Mouse (Mus musculus) 3134 (cell line): Measurements from ENCODE around the gene Iffo1.
A peak's percentile ranks its signal among the peaks of the same experiment; 100 is the strongest.

Experiments used
- DNase-seq: peaks from one replicate; pipeline ENCODE4 v3.0.0-alpha.2; 2011; ENCODE audit warnings: low spot score; ENCODE audit not compliant: insufficient read length; ENCODE audit errors: extremely low read depth

Iffo1 gene

GRCm38 (mm10) chr6:125145001-125145400 lies at the start of gene Iffo1:
TSS of gene Iffo1 (plus strand) at chr6:125145241.
- no peak for DNase-seq

DNA sequence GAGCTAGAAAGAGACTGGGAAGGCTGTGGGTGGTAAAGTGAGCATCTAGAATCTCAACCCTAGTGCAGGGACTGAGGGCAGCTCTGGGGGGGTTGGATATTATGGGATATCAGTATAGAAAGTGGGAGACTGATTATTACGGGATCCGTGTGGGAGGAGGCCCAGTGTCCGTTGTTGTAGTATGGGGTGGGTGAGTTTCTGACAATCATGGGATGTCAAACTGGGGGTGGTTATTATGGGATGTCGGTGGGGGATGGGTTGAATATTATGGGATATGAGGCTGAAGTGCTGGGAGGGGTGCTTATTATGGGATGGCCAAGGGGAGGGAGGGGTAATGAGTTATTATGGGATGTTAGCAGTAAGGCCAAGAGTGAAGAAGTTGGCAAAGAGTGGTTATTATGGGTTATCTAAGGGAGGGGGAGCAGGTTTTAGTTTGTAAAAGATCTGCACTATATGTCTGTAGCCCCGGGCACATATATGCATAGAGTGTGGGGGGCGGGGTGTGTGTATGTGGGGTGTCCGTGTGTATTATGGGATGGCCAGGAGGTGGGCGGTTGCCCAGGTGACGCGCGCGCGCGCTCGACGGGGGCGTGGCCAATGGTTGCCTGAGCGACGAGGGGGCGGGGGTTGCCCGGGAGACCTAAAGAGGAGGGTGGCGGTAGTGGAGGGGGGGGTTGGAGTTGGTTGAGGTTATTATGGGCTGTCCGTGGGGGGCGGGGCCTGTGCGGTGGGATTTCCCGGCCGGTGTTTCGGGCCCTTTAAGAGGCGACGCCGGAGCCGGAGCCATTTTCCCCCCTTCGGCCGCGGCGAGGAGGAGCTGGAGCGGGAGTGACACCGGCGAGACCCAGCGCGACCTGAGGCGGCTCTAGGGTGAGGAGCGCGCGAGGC lies 49.4 kb upstream of the Iffo1 start, which contains the start of gene Chd4:
Gene Chd4, plus strand, starts transcription at position 591 of the 888 bp plus-strand sequence.
- peak; percentile 94 for DNase-seq

DNA sequence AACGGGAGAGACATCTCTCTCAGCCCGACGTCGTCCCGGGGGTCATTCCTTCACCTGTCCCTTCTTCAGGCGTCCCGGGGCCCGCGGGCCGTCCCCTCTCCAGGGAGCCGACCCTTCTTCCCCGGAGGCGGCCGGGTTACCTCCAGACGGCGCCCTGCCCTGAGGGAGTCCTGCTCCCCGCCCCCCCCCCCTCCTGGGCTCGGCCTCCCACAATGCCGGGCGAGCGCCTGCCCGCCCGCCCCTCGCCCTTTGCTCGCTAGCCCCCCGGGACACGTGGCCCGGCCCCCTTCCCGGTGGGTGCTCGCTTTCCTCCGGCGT lies 48.8 kb upstream of the Iffo1 start:
- no peak for DNase-seq

DNA sequence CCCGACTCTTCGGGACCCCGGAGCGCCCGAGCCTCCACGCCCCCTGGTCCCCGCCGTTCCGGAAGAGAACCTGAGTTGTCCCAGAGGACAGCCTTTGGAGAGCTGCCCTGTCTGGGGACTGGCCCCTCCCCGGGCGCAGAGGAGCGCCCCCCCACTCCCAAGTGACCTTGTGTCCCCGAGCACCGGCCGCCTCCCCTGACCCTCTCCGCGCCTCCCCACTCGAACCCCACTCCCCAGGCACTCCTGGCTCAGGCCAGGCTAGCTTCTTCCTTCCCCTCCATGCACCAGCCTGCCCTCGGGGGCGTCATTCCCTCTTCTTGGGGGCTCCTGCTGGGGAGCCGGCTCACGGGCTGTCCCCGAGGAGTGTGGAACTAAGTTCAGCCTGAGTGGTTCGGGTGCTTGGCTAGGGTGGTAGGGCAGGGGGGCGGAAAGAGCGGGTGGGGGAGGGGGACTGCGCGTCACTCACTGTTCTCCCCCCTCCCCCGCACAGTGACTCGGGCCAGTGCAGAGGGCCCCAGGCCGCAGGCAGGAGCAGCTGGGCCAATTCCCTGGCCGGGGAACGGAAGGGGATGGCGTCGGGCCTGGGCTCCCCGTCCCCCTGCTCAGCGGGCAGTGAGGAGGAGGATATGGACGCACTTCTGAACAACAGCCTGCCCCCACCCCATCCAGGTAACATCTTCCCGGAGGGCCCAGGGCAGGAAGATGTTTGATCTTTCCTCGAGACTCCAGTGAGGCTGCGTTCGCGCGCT lies 48.3 kb upstream of the Iffo1 start:
- peak; percentile 63 for DNase-seq

DNA sequence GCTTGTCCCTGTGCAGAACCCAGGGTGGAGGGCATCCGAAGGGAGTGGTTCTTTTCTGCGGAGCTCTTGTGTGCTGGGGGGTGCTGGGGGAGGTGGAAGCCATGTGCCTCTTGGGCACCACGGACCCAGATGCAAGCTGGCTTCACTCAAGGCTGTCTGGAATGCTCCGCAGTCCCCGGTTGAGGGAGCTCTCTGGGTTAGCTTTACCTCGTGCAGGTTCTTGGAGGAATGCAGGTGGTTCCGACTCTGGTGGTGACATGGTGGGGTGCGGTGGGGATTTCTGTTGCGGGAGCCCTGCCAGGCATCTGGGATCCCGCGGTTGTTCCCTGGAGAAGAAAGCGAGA lies 47.7 kb upstream of the Iffo1 start:
- DNase-seq, result peak; percentile 51

- no peak for DNase-seq
Measured at GRCm38 (mm10) chr6:125097951-125098350, 47.1 kb upstream of the Iffo1 start.

DNA sequence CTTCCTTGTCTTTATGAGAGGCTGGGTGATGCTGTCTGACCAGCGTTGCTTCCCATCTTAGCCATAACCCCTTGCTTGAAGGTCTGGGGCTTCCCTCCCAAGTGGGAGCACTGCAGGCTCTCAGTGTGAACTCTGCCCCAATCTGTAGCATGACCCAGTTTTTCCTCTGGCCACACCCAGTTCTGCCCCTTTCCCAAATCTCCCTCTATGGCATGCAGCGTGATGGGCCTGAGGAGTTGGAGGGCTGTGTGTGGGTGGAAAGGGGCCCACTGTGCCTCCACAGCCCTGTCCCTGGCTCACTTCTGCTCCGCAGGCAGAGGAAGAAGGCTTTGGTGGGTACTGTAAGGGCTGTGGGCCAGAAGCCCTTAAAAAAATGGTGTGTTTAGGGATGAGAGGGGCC lies 46.5 kb upstream of the Iffo1 start:
- DNase-seq, result no peak

- DNase-seq, result peak; percentile 75
Measured at GRCm38 (mm10) chr6:125099421-125099971, 45.5 kb upstream of the Iffo1 start.

DNA sequence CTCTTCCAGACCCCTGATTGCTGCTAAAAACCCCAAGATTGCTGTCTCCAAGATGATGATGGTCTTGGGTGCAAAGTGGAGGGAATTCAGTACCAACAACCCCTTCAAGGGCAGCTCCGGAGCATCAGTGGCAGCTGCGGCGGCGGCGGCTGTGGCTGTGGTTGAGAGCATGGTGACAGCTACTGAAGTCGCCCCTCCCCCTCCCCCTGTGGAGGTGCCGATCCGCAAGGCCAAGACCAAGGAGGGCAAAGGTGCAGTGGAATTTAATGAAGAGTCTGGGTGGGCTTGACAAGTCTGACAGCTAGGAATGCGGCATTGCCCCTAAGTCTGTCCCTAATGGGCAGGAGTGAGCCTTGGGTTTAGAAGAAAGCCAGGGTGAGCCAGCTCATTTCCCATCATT lies 43.6 kb upstream of the Iffo1 start:
- no peak for DNase-seq

- no peak for DNase-seq
Measured at GRCm38 (mm10) chr6:125104223-125104622, 40.8 kb upstream of the Iffo1 start.

GRCm38 (mm10) chr6:125107705-125108104 lies 37.3 kb upstream of the Iffo1 start:
- DNase-seq, result no peak

DNA sequence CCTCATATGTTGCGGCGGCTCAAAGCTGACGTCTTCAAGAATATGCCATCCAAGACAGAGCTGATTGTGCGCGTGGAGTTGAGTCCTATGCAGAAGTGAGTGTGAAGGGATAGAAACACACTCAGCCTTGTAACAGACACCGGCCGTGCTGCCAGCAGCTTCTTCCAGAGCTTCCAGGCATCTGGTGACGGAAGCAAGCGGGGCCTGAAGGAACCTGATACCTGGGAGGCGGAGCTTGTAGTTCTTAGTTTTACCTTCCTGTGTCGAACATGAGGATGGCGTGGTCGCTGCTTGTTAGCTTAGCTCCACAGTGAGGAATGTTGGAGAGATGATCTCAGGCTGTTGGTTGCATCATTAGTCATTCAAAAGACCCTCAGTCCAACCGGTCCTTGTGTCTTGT lies 35.7 kb upstream of the Iffo1 start:
- DNase-seq, result no peak

DNA sequence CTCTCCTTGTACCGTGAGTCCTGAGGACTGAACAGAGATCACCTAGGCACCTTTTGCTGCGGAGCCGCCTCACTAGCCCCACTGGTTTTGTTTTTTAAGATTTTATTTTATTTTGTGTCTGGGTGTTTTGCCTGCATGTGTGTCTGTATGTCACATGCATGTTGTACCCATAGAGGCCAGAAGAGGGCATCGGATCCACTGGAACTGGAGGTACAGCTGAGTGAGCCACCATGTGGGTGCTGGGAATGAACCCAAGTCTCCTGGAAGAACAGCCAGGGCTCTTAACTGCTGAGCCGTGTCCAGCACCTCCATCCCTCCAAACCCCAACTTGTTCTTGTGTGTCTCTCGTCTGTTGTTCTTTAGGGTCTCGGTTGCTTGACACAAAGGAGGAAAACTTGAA lies 34.1 kb upstream of the Iffo1 start:
- peak; percentile 44 for DNase-seq

DNA sequence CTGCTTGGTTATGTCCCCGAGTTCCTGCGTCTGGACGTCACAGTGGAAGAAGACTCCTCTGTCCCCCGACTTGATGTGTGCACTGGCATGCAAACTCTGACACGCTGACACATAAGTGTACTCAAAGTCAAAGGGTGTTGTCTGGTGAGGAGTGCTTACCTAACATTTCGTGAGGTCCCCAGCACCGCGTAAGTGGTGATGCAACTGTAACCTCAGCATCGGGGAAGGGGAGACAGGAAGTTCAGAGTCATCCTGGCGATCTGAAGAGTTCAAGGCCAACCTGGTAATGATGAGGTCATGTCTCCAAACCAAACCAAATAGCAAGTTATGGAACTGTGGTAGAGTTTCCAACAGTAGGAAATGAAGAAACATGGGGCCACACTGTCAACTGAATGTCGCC lies 32.5 kb upstream of the Iffo1 start:
- no peak for DNase-seq

- no peak for DNase-seq
Measured at GRCm38 (mm10) chr6:125119387-125119786, 25.7 kb upstream of the Iffo1 start.

GRCm38 (mm10) chr6:125128724-125129123 lies 16.3 kb upstream of the Iffo1 start:
- DNase-seq, result no peak

DNA sequence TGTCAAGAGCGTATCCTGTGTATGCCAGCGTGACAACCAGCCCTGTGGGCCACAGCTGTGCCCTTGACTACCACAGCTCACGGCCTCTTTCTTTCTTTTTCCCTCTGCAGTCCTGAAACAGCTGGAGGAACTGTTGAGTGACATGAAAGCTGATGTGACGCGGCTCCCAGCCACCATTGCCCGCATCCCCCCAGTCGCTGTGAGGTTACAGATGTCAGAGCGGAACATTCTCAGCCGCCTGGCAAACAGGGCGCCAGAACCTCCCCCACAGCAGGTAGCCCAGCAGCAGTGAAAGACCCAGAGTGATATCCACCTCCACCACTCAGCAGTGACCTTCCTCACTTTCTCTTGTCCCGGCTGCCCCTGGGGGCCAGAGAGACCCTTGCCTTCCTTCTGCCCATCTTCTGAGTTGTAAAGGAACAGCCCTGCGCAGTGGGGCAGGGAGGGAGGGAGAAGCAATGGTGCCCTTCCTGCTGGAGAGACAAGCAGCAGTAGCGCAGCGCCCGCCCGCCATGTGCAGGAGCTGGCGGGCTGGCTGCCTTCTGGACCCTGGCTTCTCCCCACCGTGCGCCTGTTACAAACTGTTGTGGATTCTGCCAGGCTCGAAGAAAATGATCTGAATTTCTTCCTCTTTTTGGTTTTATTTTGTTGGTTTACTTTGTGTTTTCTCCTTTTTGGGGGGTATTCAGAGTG lies 15.2 kb upstream of the Iffo1 start:
- no peak for DNase-seq

DNA sequence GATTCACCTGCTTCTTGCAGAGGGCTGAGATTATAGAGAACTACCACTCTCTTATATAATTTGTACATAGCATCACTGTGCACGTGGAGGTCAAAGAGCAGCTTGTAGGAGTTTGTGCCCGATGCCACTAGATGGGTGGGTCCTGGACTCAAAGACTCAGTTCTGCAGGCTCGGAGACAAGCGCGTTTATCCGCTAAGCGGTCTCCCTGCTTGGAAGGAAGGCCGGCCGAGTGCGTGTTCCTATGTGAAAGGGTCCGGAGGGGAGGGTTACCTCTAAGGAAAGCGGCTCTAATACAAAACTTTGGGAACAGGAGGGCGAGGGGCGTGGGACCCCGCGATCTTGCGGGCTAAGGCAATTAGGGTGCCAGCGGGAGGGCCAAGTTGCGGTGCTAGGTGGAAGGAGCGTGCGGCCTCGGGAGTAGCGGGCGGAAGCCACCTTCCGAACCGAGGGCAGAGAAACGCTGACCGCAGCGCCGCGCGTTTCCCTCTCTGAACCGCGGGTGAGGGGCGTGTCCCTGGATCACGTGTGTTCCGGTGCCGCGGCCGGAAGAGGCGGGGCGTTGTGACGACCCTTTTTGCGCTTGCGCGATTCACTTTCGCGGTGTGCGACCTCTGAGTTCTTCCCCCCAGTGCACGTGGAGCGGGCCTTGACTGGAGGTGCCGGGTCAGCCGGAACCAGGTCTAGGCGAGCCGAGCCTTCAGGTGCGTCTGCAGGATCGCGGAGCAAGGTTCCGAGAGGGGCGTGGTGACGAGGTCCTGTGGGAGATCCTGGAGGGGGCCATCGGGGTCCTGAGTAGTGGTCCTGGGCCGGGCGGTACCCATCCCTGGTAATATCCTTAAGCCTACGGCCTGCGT lies 13.5 kb upstream of the Iffo1 start, which contains the start of gene Nop2:
Gene Nop2, plus strand, starts transcription at position 608 of the 855 bp plus-strand sequence.
- peak; percentile 94 for DNase-seq

DNA sequence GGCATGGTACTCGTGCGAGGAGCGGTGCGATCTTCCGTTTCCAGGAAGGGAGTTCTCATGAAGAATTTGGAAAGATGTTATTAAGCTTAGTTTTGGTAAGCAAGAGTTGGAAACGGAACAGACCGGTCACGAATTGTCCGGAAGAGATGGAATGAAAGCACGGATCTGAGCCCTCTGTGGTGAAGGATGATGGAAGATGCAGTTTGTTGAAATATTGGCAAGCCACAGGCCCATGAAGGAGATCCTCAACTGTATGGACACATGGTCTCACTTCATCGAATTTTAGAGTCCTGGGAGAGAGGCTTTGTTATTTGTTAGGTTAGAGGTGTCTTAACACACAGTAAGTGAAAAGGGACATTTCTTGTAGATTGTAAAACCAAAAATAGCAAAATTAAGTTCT lies 12.6 kb upstream of the Iffo1 start:
- no peak for DNase-seq

DNA sequence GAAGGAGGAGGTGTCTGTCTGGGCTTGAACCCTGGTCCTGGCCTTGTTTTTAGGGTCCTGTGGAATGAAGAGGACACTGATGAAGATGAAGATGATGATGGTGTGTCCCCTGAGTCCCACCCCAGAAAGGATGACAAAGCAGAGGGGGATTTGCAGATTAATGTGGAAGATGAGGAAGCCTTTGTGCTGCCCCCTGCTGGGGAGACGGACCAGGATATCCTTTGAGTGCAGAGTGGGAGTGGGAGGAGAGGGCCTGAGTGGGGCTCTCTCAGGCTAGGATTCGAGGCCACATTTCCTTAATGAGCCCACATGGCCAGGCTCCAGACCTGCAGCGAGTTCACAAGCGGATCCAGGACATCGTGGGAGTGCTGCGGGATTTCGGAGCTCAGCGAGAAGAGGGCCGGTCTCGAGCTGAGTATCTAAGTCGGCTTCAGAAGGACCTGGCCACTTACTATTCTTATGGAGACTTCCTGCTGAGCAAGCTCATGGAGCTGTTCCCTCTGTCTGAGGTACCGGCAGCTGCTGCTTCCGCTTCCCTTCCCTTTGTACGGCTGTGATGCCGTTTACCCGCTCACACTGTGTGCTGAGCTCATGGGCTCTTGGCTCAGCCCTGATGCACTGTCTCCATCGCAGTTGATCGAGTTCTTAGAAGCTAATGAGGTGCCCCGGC lies 7.9 kb upstream of the Iffo1 start:
- no peak for DNase-seq
